Mouse (Mus musculus): ENCODE measurements around the gene Pdlim1. TPM values are rescaled to one million over a fixed set of nuclear protein-coding genes. Genes with fewer than 3 reads are reported as not detected.
A peak's percentile ranks its signal among the peaks of the same experiment; 100 is the strongest.

Pdlim1 gene
- 133 and 136 TPM in 2 replicates for polyA plus RNA-seq (2012; rRNA removed)

DNA sequence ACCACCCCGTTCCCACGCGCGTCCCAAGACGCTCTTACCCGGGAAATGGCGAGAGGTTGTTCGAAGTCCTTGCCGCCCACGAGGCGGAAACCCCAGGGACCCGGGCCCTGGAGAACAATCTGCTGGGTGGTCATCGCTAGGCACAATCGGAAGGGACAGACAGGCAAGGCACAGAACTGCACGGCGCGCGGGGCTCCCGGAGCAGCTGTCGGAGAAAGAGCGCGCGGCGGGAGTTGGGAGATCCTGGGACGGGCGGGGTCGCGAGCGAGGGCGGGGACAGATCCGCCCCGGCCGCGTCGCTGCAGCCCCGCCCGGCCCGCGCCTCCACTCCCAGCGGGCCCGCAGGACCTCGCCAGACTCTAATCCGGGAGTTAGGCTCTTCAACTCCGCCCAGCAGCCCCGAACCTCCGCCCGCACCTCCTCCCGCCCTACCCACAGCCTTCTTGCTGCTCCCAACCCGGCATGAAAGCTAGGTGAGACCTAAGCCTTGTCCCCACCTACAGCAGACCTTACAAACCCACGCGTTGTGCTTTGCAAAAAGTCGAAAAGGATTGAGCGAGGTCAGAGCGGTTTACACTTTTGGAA is at the start of gene Pdlim1:
TSS of gene Pdlim1 (minus strand) at position 535 of the 585 bp plus-strand sequence.
- Histone ChIP-seq H3K4me3 (ENCODE audit: control insufficient read depth, insufficient read depth, low read length) (peak within 1 kb of the TSS; percentile 87), H3K36me3 (ENCODE audit: control insufficient read depth, insufficient read depth, low read length) (no peaks in the 10 kb centered on the region), H3K27me3 (ENCODE audit: control insufficient read depth, insufficient read depth, low read length) (no peaks in the 10 kb centered on the region), H3K4me1 (replicated peaks; ENCODE audit: control insufficient read depth, insufficient read depth, low read length) (peaks cover 22% of the 10 kb centered on the region), H3K27ac (ENCODE audit: control insufficient read depth, insufficient read depth, low read length) (peak within 1 kb of the TSS; percentile 55)
- WGBS: under 1% methylated on average over 54 of the region's 54 CpGs
- TF ChIP-seq POLR2A (IDR thresholded peaks at IDR 0.05; ENCODE audit: control insufficient read depth, extremely low read depth, insufficient read depth, low read length, poor library complexity): peak; percentile 32; the same call in 1 of the 2 replicates
- TF ChIP-seq CTCF (IDR thresholded peaks at IDR 0.05; ENCODE audit: borderline replicate concordance, control insufficient read depth, extremely low read depth, insufficient read depth, low read length, poor library complexity): no peak
- DNase-seq: peak; percentile 69

DNA sequence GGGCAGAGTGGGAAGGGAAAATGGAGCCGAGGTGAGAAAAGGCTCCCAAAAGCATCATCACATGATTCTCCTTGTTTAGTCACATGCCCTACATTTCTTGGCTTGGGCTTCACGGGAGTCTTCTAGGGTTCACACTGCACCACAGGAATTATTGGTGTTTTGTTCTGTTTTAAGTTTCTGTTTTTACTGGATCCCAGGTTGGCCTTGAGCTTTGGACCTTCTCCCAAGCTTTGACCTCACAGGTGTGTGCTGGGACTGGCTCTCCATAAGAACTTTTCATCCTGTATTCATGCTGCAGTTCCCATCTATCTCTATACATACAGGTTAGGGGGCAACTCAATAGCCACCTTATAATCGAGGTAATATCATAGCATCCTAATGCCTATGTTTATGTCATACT is 47.6 kb upstream of the Pdlim1 start:
- no peaks in the 10 kb centered on the region for H3K36me3 ChIP-seq (ENCODE audit: control insufficient read depth, insufficient read depth, low read length)
- no peaks in the 10 kb centered on the region for H3K27me3 ChIP-seq (ENCODE audit: control insufficient read depth, insufficient read depth, low read length)
- no peak overlapping the region for H3K4me3 ChIP-seq (ENCODE audit: control insufficient read depth, insufficient read depth, low read length)
- no peaks in the 10 kb centered on the region for H3K4me1 ChIP-seq (replicated peaks; ENCODE audit: control insufficient read depth, insufficient read depth, low read length)
- H3K27ac ChIP-seq (ENCODE audit: control insufficient read depth, insufficient read depth, low read length): no peak overlapping the region
- 87% methylated on average over 3 of the region's 3 CpGs for WGBS
- DNase-seq: no peak
- no peak for TF ChIP-seq CTCF (IDR thresholded peaks at IDR 0.05; ENCODE audit: borderline replicate concordance, control insufficient read depth, extremely low read depth, insufficient read depth, low read length, poor library complexity)
- TF ChIP-seq POLR2A (IDR thresholded peaks at IDR 0.05; ENCODE audit: control insufficient read depth, extremely low read depth, insufficient read depth, low read length, poor library complexity): no peak

- DNase-seq: no peak
- H3K27ac ChIP-seq (ENCODE audit: control insufficient read depth, insufficient read depth, low read length): no peak overlapping the region
- H3K4me1 ChIP-seq (replicated peaks; ENCODE audit: control insufficient read depth, insufficient read depth, low read length): no peaks in the 10 kb centered on the region
- H3K4me3 ChIP-seq (ENCODE audit: control insufficient read depth, insufficient read depth, low read length): no peak overlapping the region
- H3K36me3 ChIP-seq (ENCODE audit: control insufficient read depth, insufficient read depth, low read length): no peaks in the 10 kb centered on the region
- TF ChIP-seq POLR2A (IDR thresholded peaks at IDR 0.05; ENCODE audit: control insufficient read depth, extremely low read depth, insufficient read depth, low read length, poor library complexity) (no peak), CTCF (IDR thresholded peaks at IDR 0.05; ENCODE audit: borderline replicate concordance, control insufficient read depth, extremely low read depth, insufficient read depth, low read length, poor library complexity) (no peak)
- no peaks in the 10 kb centered on the region for H3K27me3 ChIP-seq (ENCODE audit: control insufficient read depth, insufficient read depth, low read length)
- 97% methylated on average over 6 of the region's 6 CpGs for WGBS
Measured at GRCm38 (mm10) chr19:40318511-40318910, 46.9 kb upstream of the Pdlim1 start.

GRCm38 (mm10) chr19:40317001-40317400 is 45.4 kb upstream of the Pdlim1 start:
- Histone ChIP-seq H3K4me1 (replicated peaks; ENCODE audit: control insufficient read depth, insufficient read depth, low read length) (no peaks in the 10 kb centered on the region), H3K4me3 (ENCODE audit: control insufficient read depth, insufficient read depth, low read length) (no peak overlapping the region), H3K27me3 (ENCODE audit: control insufficient read depth, insufficient read depth, low read length) (no peaks in the 10 kb centered on the region), H3K36me3 (ENCODE audit: control insufficient read depth, insufficient read depth, low read length) (no peaks in the 10 kb centered on the region), H3K27ac (ENCODE audit: control insufficient read depth, insufficient read depth, low read length) (no peak overlapping the region)
- WGBS: 90% methylated on average over 4 of the region's 4 CpGs
- TF ChIP-seq CTCF (IDR thresholded peaks at IDR 0.05; ENCODE audit: borderline replicate concordance, control insufficient read depth, extremely low read depth, insufficient read depth, low read length, poor library complexity) (no peak), POLR2A (IDR thresholded peaks at IDR 0.05; ENCODE audit: control insufficient read depth, extremely low read depth, insufficient read depth, low read length, poor library complexity) (no peak)
- DNase-seq: no peak

GRCm38 (mm10) chr19:40314252-40314651 is 42.6 kb upstream of the Pdlim1 start:
- no peaks in the 10 kb centered on the region for H3K36me3 ChIP-seq (ENCODE audit: control insufficient read depth, insufficient read depth, low read length)
- no peak overlapping the region for H3K4me3 ChIP-seq (ENCODE audit: control insufficient read depth, insufficient read depth, low read length)
- H3K4me1 ChIP-seq (replicated peaks; ENCODE audit: control insufficient read depth, insufficient read depth, low read length): no peaks in the 10 kb centered on the region
- WGBS: 96% methylated on average over 11 of the region's 11 CpGs
- no peak overlapping the region for H3K27ac ChIP-seq (ENCODE audit: control insufficient read depth, insufficient read depth, low read length)
- no peak for DNase-seq
- TF ChIP-seq CTCF (IDR thresholded peaks at IDR 0.05; ENCODE audit: borderline replicate concordance, control insufficient read depth, extremely low read depth, insufficient read depth, low read length, poor library complexity) (no peak), POLR2A (IDR thresholded peaks at IDR 0.05; ENCODE audit: control insufficient read depth, extremely low read depth, insufficient read depth, low read length, poor library complexity) (no peak)
- no peaks in the 10 kb centered on the region for H3K27me3 ChIP-seq (ENCODE audit: control insufficient read depth, insufficient read depth, low read length)

GRCm38 (mm10) chr19:40311631-40312030 is 40.0 kb upstream of the Pdlim1 start:
- no peak for DNase-seq
- Histone ChIP-seq H3K27ac (ENCODE audit: control insufficient read depth, insufficient read depth, low read length) (no peak overlapping the region), H3K4me1 (replicated peaks; ENCODE audit: control insufficient read depth, insufficient read depth, low read length) (no peaks in the 10 kb centered on the region), H3K27me3 (ENCODE audit: control insufficient read depth, insufficient read depth, low read length) (no peaks in the 10 kb centered on the region), H3K4me3 (ENCODE audit: control insufficient read depth, insufficient read depth, low read length) (no peak overlapping the region), H3K36me3 (ENCODE audit: control insufficient read depth, insufficient read depth, low read length) (no peaks in the 10 kb centered on the region)
- 97% methylated on average over 8 of the region's 8 CpGs for WGBS
- TF ChIP-seq CTCF (IDR thresholded peaks at IDR 0.05; ENCODE audit: borderline replicate concordance, control insufficient read depth, extremely low read depth, insufficient read depth, low read length, poor library complexity) (no peak), POLR2A (IDR thresholded peaks at IDR 0.05; ENCODE audit: control insufficient read depth, extremely low read depth, insufficient read depth, low read length, poor library complexity) (no peak)
